Mouse (Mus musculus): ENCODE results near the gene Olfr1360. TPM values are rescaled to one million over a fixed set of nuclear protein-coding genes. Genes with fewer than 3 reads are reported as not detected.

Olfr1360 gene
- polyA plus RNA-seq, 1 experiment from 2014 or later: not detected

- H3K27me3 ChIP-seq: no peaks in the 10 kb centered on the region
- H3K9me3 ChIP-seq: no peaks in the 10 kb centered on the region
- peak overlapping the region; percentile 48 for H3K4me3 ChIP-seq
- no peaks in the 10 kb centered on the region for H3K36me3 ChIP-seq
- peaks cover 36% of the 10 kb centered on the region for H3K4me1 ChIP-seq
- H3K9ac ChIP-seq (replicated peaks): peak overlapping the region; percentile 50
- H3K27ac ChIP-seq (replicated peaks): peak overlapping the region; percentile 98
- ATAC-seq (replicated peaks): no peak; the same call in 1 of the 2 replicates
- under 1% methylated on average over 22 of the region's 22 CpGs for WGBS
- H3K4me2 ChIP-seq (replicated peaks): peak overlapping the region; percentile 91
Measured at GRCm38 (mm10) chr13:21715131-21715863, 38.1 kb upstream of the Olfr1360 start.

GRCm38 (mm10) chr13:21714725-21715124, 37.5 kb upstream of the Olfr1360 start:
- no peak for ATAC-seq (replicated peaks)
- peak overlapping the region; percentile 91 for H3K4me2 ChIP-seq (replicated peaks)
- H3K27ac ChIP-seq (replicated peaks): peak overlapping the region; percentile 98
- H3K4me3 ChIP-seq: peak overlapping the region; percentile 48
- peak overlapping the region; percentile 50 for H3K9ac ChIP-seq (replicated peaks)
- no peaks in the 10 kb centered on the region for H3K36me3 ChIP-seq
- H3K9me3 ChIP-seq: no peaks in the 10 kb centered on the region
- H3K4me1 ChIP-seq: peaks cover 33% of the 10 kb centered on the region
- no peaks in the 10 kb centered on the region for H3K27me3 ChIP-seq
- under 1% methylated on average over 7 of the region's 7 CpGs for WGBS

- peaks cover 15% of the 10 kb centered on the region for H3K4me1 ChIP-seq
- no peaks in the 10 kb centered on the region for H3K9me3 ChIP-seq
- H3K27me3 ChIP-seq: no peaks in the 10 kb centered on the region
- H3K36me3 ChIP-seq: no peaks in the 10 kb centered on the region
- WGBS: 25% methylated on average over 4 of the region's 4 CpGs
- ATAC-seq (replicated peaks): no peak
- no peak overlapping the region; the same call in 1 of the 2 replicates for H3K9ac ChIP-seq (replicated peaks)
- H3K4me3 ChIP-seq: peak overlapping the region; percentile 77
- peak overlapping the region; percentile 60 for H3K4me2 ChIP-seq (replicated peaks)
- H3K27ac ChIP-seq (replicated peaks): no peak overlapping the region
Measured at GRCm38 (mm10) chr13:21711698-21712097, 34.5 kb upstream of the Olfr1360 start.

- peaks cover 14% of the 10 kb centered on the region for H3K4me1 ChIP-seq
- H3K27ac ChIP-seq (replicated peaks): 0 out of 2 replicates have a peak overlapping the region, but pooled peaks have one; percentile 11
- 2% methylated on average over 22 of the region's 22 CpGs for WGBS
Measured at GRCm38 (mm10) chr13:21710821-21711525, 33.8 kb upstream of the Olfr1360 start.

GRCm38 (mm10) chr13:21710031-21710711, 33.0 kb upstream of the Olfr1360 start:
- H3K27me3 ChIP-seq: no peaks in the 10 kb centered on the region
- no peaks in the 10 kb centered on the region for H3K9me3 ChIP-seq
- peak; percentile 84 for ATAC-seq (replicated peaks)
- peaks cover 9% of the 10 kb centered on the region for H3K4me1 ChIP-seq
- peak overlapping the region; percentile 77 for H3K4me3 ChIP-seq
- WGBS: 1% methylated on average over 32 of the region's 32 CpGs
- no peaks in the 10 kb centered on the region for H3K36me3 ChIP-seq
- H3K9ac ChIP-seq (replicated peaks): peak overlapping the region; percentile 57
- peak overlapping the region; percentile 60 for H3K4me2 ChIP-seq (replicated peaks)
- H3K27ac ChIP-seq (replicated peaks): peak overlapping the region; percentile 89

More at GRCm38 (mm10) chr13:21710821-21711525, 33.8 kb upstream of the Olfr1360 start:
- peak; percentile 85 for ATAC-seq (replicated peaks)
- Histone ChIP-seq H3K4me3 (peak overlapping the region; percentile 77), H3K9ac (replicated peaks) (peak overlapping the region; percentile 49), H3K36me3 (no peaks in the 10 kb centered on the region), H3K9me3 (no peaks in the 10 kb centered on the region), H3K27me3 (no peaks in the 10 kb centered on the region), H3K4me2 (replicated peaks) (peak overlapping the region; percentile 60)

- H3K36me3 ChIP-seq: no peaks in the 10 kb centered on the region
- H3K27ac ChIP-seq (replicated peaks): no peak overlapping the region
- whole genome bisulfite sequencing: 71% methylated on average over 4 of the region's 4 CpGs
- H3K4me2 ChIP-seq (replicated peaks): no peak overlapping the region
- peaks cover 5% of the 10 kb centered on the region for H3K4me1 ChIP-seq
- H3K9me3 ChIP-seq: no peaks in the 10 kb centered on the region
- no peak overlapping the region for H3K4me3 ChIP-seq
- no peak overlapping the region for H3K9ac ChIP-seq (replicated peaks)
- no peak for ATAC-seq (replicated peaks)
- no peaks in the 10 kb centered on the region for H3K27me3 ChIP-seq
Measured at GRCm38 (mm10) chr13:21706669-21707068, 29.5 kb upstream of the Olfr1360 start.

GRCm38 (mm10) chr13:21697811-21698210, 20.6 kb upstream of the Olfr1360 start, which contains the start of gene Olfr1359:
Gene Olfr1359 (plus strand): TSS chr13:21698111.
- Histone ChIP-seq H3K4me3 (no peak within 1 kb of the TSS), H3K9me3 (no peaks in the 10 kb centered on the region), H3K27ac (replicated peaks) (no peak within 1 kb of the TSS), H3K27me3 (no peaks in the 10 kb centered on the region), H3K36me3 (no peaks in the 10 kb centered on the region), H3K9ac (replicated peaks) (no peak within 1 kb of the TSS), H3K4me1 (no peaks in the 10 kb centered on the region), H3K4me2 (replicated peaks) (no peak within 1 kb of the TSS)
- no peak for ATAC-seq (replicated peaks)

- H3K4me3 ChIP-seq: no peak within 1 kb of the TSS
- H3K9me3 ChIP-seq: no peaks in the 10 kb centered on the region
- 77% methylated on average over 2 of the region's 2 CpGs for WGBS
- no peak within 1 kb of the TSS for H3K4me2 ChIP-seq (replicated peaks)
- no peaks in the 10 kb centered on the region for H3K27me3 ChIP-seq
- no peak within 1 kb of the TSS for H3K27ac ChIP-seq (replicated peaks)
- H3K36me3 ChIP-seq: no peaks in the 10 kb centered on the region
- ATAC-seq (replicated peaks): no peak
- no peak within 1 kb of the TSS for H3K9ac ChIP-seq (replicated peaks)
- H3K4me1 ChIP-seq: no peaks in the 10 kb centered on the region
Measured at GRCm38 (mm10) chr13:21663286-21663685, 13.9 kb downstream of the Olfr1360 start, which contains the start of gene Olfr1361. Gene Olfr1361 (minus strand): TSS chr13:21663386.

- Histone ChIP-seq H3K36me3 (no peaks in the 10 kb centered on the region), H3K9ac (replicated peaks) (no peak within 1 kb of the TSS), H3K27me3 (no peaks in the 10 kb centered on the region), H3K9me3 (no peaks in the 10 kb centered on the region), H3K4me3 (no peak within 1 kb of the TSS), H3K4me2 (replicated peaks) (no peak within 1 kb of the TSS), H3K4me1 (no peaks in the 10 kb centered on the region), H3K27ac (replicated peaks) (no peak within 1 kb of the TSS)
- 83% methylated on average over 2 of the region's 2 CpGs for WGBS
- ATAC-seq (replicated peaks): no peak
Measured at GRCm38 (mm10) chr13:21642418-21642817, 34.8 kb downstream of the Olfr1360 start, which contains the start of gene Olfr11. Gene Olfr11 (minus strand): TSS chr13:21642518.
